Mouse (Mus musculus) forebrain, embryonic 12.5 days (tissue): ENCODE data around the gene Sash1. TPM values are rescaled to one million over a fixed set of nuclear protein-coding genes. Genes with fewer than 3 reads are reported as not detected.

Source experiments
- ATAC-seq: fragments of 200-750 bp; cut with Nextera tagmentation; 2 replicates; pipeline ENCODE4 v1.8.0; 2017; ENCODE audit warnings: moderate TSS enrichment; ENCODE audit not compliant: low FRiP score
- H3K27ac ChIP-seq: fragments of 300-500 bp; sonication (generic); 2 replicates; pipeline ENCODE4 v1.5.1; 2016; ENCODE audit warnings: mild to moderate bottlenecking
- H3K27me3 ChIP-seq: fragments of 300-500 bp; sonication (generic); 2 replicates; pipeline ENCODE4 v1.6.1; 2016; ENCODE audit warnings: mild to moderate bottlenecking
- H3K36me3 ChIP-seq: fragments of 300-500 bp; sonication (generic); replicated peaks from 2 replicates; pipeline ENCODE4 v1.6.1; 2016; ENCODE audit warnings: mild to moderate bottlenecking
- H3K4me1 ChIP-seq: fragments of 300-500 bp; sonication (generic); 2 replicates; pipeline ENCODE4 v1.6.1; 2016
- H3K4me2 ChIP-seq: fragments of 300-500 bp; sonication (generic); 2 replicates; pipeline ENCODE4 v1.6.1; 2016; ENCODE audit warnings: mild to moderate bottlenecking, moderate library complexity
- H3K4me3 ChIP-seq: fragments of 300-500 bp; sonication (generic); replicated peaks from 2 replicates; pipeline ENCODE4 v1.5.1; 2016; ENCODE audit warnings: mild to moderate bottlenecking
- H3K9ac ChIP-seq: fragments of 300-500 bp; sonication (generic); 2 replicates; pipeline ENCODE4 v1.6.1; 2016; ENCODE audit warnings: mild to moderate bottlenecking
- H3K9me3 ChIP-seq: fragments of 300-500 bp; sonication (generic); 2 replicates; pipeline ENCODE4 v1.6.1; 2016
- WGBS: fragments of 180-500 bp; shearing (Covaris S2); methylation state at CpG from one replicate; pipeline ENCODE4 v1.1.7; 2016; 5-methylcytosine and 5-hydroxymethylcytosine counted together
- polyA plus RNA-seq: library from polyadenylated mRNA; unstranded; fragments of >200 nt; fragmentation: Nextera tagmentation; extraction: Ambion mirVana; gene quantifications from 2 replicates; pipeline ENCODE4 v1.2.1, GENCODE M21; 2016

Gene Sash1
- polyA plus RNA-seq, 1 experiment from 2014 or later: 4.6 TPM

GRCm38 (mm10) chr10:8757429-8757931 is 128.4 kb downstream of the Sash1 start:
- Histone ChIP-seq H3K36me3 (no peaks in the 10 kb centered on the region), H3K4me3 (0 out of 2 replicates have a peak overlapping the region, but pooled peaks have one; percentile 5), H3K9me3 (no peaks in the 10 kb centered on the region), H3K4me2 (peak overlapping the region; percentile 40), H3K27me3 (peaks cover 4% of the 10 kb centered on the region; the same call in 1 of the 2 replicates), H3K4me1 (peaks cover 50% of the 10 kb centered on the region), H3K9ac (no peak overlapping the region), H3K27ac (no peak overlapping the region)
- WGBS: 10% methylated on average over 21 of the region's 21 CpGs
- peak; percentile 15; the same call in 1 of the 2 replicates for ATAC-seq

- no peak overlapping the region for H3K27ac ChIP-seq
- 57% methylated on average over 11 of the region's 11 CpGs for WGBS
Measured at GRCm38 (mm10) chr10:8756604-8757354, 129.1 kb downstream of the Sash1 start.

GRCm38 (mm10) chr10:8753377-8753776 is 132.5 kb downstream of the Sash1 start:
- Histone ChIP-seq H3K36me3 (peaks cover 9% of the 10 kb centered on the region), H3K27me3 (peaks cover 4% of the 10 kb centered on the region; the same call in 1 of the 2 replicates), H3K9me3 (no peaks in the 10 kb centered on the region; the same call in 1 of the 2 replicates), H3K27ac (no peak overlapping the region), H3K4me1 (peaks cover 37% of the 10 kb centered on the region), H3K4me2 (no peak overlapping the region), H3K9ac (no peak overlapping the region), H3K4me3 (no peak overlapping the region)
- no peak for ATAC-seq
- 89% methylated on average over 3 of the region's 3 CpGs for WGBS

More at GRCm38 (mm10) chr10:8756604-8757354, 129.1 kb downstream of the Sash1 start:
- Histone ChIP-seq H3K4me1 (peaks cover 46% of the 10 kb centered on the region), H3K9me3 (no peaks in the 10 kb centered on the region), H3K4me3 (no peak overlapping the region), H3K9ac (no peak overlapping the region), H3K36me3 (no peaks in the 10 kb centered on the region), H3K4me2 (peak overlapping the region; percentile 40; the same call in 1 of the 2 replicates), H3K27me3 (peaks cover 4% of the 10 kb centered on the region; the same call in 1 of the 2 replicates)
- no peak for ATAC-seq

GRCm38 (mm10) chr10:8752436-8752835 is 133.4 kb downstream of the Sash1 start:
- no peak overlapping the region for H3K4me3 ChIP-seq
- 75% methylated on average over 7 of the region's 7 CpGs for WGBS
- no peak overlapping the region for H3K9ac ChIP-seq
- H3K27me3 ChIP-seq: peaks cover 4% of the 10 kb centered on the region; the same call in 1 of the 2 replicates
- peak; percentile 16; the same call in 1 of the 2 replicates for ATAC-seq
- H3K4me1 ChIP-seq: peaks cover 36% of the 10 kb centered on the region
- H3K36me3 ChIP-seq: peaks cover 9% of the 10 kb centered on the region
- 0 out of 2 replicates have a peak overlapping the region, but pooled peaks have one; percentile 36 for H3K27ac ChIP-seq
- no peaks in the 10 kb centered on the region; the same call in 1 of the 2 replicates for H3K9me3 ChIP-seq
- no peak overlapping the region for H3K4me2 ChIP-seq

GRCm38 (mm10) chr10:8749537-8749936 is 136.3 kb downstream of the Sash1 start:
- H3K4me2 ChIP-seq: no peak overlapping the region
- 31% methylated on average over 11 of the region's 11 CpGs for WGBS
- ATAC-seq: no peak

GRCm38 (mm10) chr10:8747450-8748212 is 138.2 kb downstream of the Sash1 start:
- no peak overlapping the region for H3K4me2 ChIP-seq
- 69% methylated on average over 21 of the region's 21 CpGs for WGBS
- peaks cover 27% of the 10 kb centered on the region for H3K4me1 ChIP-seq
- H3K9me3 ChIP-seq: no peaks in the 10 kb centered on the region; the same call in 1 of the 2 replicates
- 0 out of 2 replicates have a peak, but pooled peaks have one; percentile 39 for ATAC-seq
- no peaks in the 10 kb centered on the region for H3K27me3 ChIP-seq
- no peak overlapping the region for H3K4me3 ChIP-seq
- H3K27ac ChIP-seq: no peak overlapping the region
- H3K9ac ChIP-seq: no peak overlapping the region
- peaks cover 9% of the 10 kb centered on the region for H3K36me3 ChIP-seq

More at GRCm38 (mm10) chr10:8749537-8749936, 136.3 kb downstream of the Sash1 start:
- Histone ChIP-seq H3K36me3 (peaks cover 9% of the 10 kb centered on the region), H3K9ac (no peak overlapping the region), H3K4me1 (peaks cover 27% of the 10 kb centered on the region), H3K27me3 (no peaks in the 10 kb centered on the region), H3K9me3 (no peaks in the 10 kb centered on the region; the same call in 1 of the 2 replicates), H3K4me3 (no peak overlapping the region), H3K27ac (no peak overlapping the region)

- Histone ChIP-seq H3K36me3 (peaks cover 16% of the 10 kb centered on the region), H3K4me2 (no peak overlapping the region), H3K9ac (no peak overlapping the region), H3K4me3 (no peak overlapping the region), H3K27me3 (no peaks in the 10 kb centered on the region), H3K9me3 (no peaks in the 10 kb centered on the region; the same call in 1 of the 2 replicates), H3K4me1 (peaks cover 23% of the 10 kb centered on the region), H3K27ac (no peak overlapping the region)
- no peak for ATAC-seq
- 83% methylated on average over 14 of the region's 14 CpGs for WGBS
Measured at GRCm38 (mm10) chr10:8746082-8746696, 139.7 kb downstream of the Sash1 start.

- 43% methylated on average over 2 of the region's 2 CpGs for WGBS
- no peak overlapping the region for H3K27ac ChIP-seq
- peaks cover 26% of the 10 kb centered on the region for H3K36me3 ChIP-seq
- no peak overlapping the region for H3K4me2 ChIP-seq
- no peaks in the 10 kb centered on the region for H3K27me3 ChIP-seq
- H3K9me3 ChIP-seq: no peaks in the 10 kb centered on the region
- peaks cover 12% of the 10 kb centered on the region; the same call in 1 of the 2 replicates for H3K4me1 ChIP-seq
- no peak overlapping the region for H3K9ac ChIP-seq
- no peak overlapping the region for H3K4me3 ChIP-seq
- ATAC-seq: peak; percentile 79; the same call in 1 of the 2 replicates
Measured at GRCm38 (mm10) chr10:8742872-8743271, 143.0 kb downstream of the Sash1 start.

- Histone ChIP-seq H3K9ac (no peak overlapping the region), H3K4me3 (no peak overlapping the region), H3K27me3 (no peaks in the 10 kb centered on the region), H3K27ac (no peak overlapping the region), H3K4me1 (peaks cover 8% of the 10 kb centered on the region; the same call in 1 of the 2 replicates), H3K9me3 (no peaks in the 10 kb centered on the region), H3K4me2 (no peak overlapping the region), H3K36me3 (peaks cover 26% of the 10 kb centered on the region)
- WGBS: 90% methylated on average over 9 of the region's 9 CpGs
- no peak for ATAC-seq
Measured at GRCm38 (mm10) chr10:8741505-8741904, 144.4 kb downstream of the Sash1 start.

- no peak for ATAC-seq
- WGBS: 92% methylated on average over 5 of the region's 5 CpGs
- peaks cover 6% of the 10 kb centered on the region; the same call in 1 of the 2 replicates for H3K4me1 ChIP-seq
- no peak overlapping the region for H3K4me3 ChIP-seq
- no peak overlapping the region for H3K9ac ChIP-seq
- H3K4me2 ChIP-seq: no peak overlapping the region
- H3K9me3 ChIP-seq: no peaks in the 10 kb centered on the region
- no peaks in the 10 kb centered on the region for H3K27me3 ChIP-seq
- H3K36me3 ChIP-seq: peaks cover 26% of the 10 kb centered on the region
- no peak overlapping the region for H3K27ac ChIP-seq
Measured at GRCm38 (mm10) chr10:8740797-8741196, 145.1 kb downstream of the Sash1 start.

- Histone ChIP-seq H3K9me3 (no peaks in the 10 kb centered on the region), H3K4me2 (no peak overlapping the region), H3K27me3 (no peaks in the 10 kb centered on the region), H3K9ac (no peak overlapping the region), H3K4me3 (no peak overlapping the region), H3K36me3 (peaks cover 45% of the 10 kb centered on the region), H3K4me1 (no peaks in the 10 kb centered on the region), H3K27ac (no peak overlapping the region)
- no peak for ATAC-seq
- 94% methylated on average over 34 of the region's 34 CpGs for WGBS
Measured at GRCm38 (mm10) chr10:8729387-8730337, 156.2 kb downstream of the Sash1 start.
